Comparison of ENCODE assay signal across 9 mouse cellular contexts in the genomic region with DNA sequence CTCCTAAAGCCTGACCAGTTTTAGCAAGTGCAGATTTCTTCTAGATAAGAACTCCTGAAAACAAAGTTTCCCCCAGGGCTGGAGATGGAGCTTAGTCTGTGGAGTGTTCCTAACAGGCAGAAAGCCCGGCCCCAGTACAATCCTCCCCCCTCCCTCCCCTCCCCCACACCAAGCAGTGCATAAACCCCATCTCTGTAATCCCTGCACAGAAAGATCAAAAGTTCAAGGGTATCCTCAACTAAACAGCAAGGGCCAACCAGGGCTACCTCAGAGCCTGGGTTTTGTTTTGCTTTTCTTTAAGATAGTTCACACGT. TPM values are rescaled to one million over a fixed set of nuclear protein-coding genes. Genes with fewer than 3 reads are reported as not detected.
DNase-seq lines count a peak whose midpoint lies in the region; ATAC-seq lines count a peak whose summit lies in the region.
"Had no signal": no experiment of that assay in that cellular context is flagged by ENCODE, and none has a peak within 500 bp of the region (broad histone marks: within the 10 kb centered on the region; RNA-seq: fewer than 3 reads in every experiment).

No protein-coding gene starts in this region.

- 12% methylated on average over 2 of the region's 2 CpGs for WGBS in lung, embryonic 16.5 days
- WGBS in forebrain, embryonic 16.5 days: 4% methylated on average over 2 of the region's 2 CpGs
- WGBS in liver, embryonic 12.5 days (ENCODE audit: insufficient replicate concordance): 25% methylated on average over 2 of the region's 2 CpGs
- WGBS in stomach, embryonic 15.5 days: 32% methylated on average over 2 of the region's 2 CpGs

- peaks cover 24% of the 10 kb centered on the region for H3K4me1 ChIP-seq in lung, embryonic 16.5 days (replicated peaks; ENCODE audit: control insufficient read depth, insufficient read depth, low read length)
- peaks cover 22% of the 10 kb centered on the region for H3K4me1 ChIP-seq in forebrain, embryonic 16.5 days (replicated peaks; ENCODE audit: control insufficient read depth, insufficient read depth, low read length)
- H3K4me1 ChIP-seq in liver, embryonic 12.5 days: peaks cover 68% of the 10 kb centered on the region
- H3K4me1 ChIP-seq in stomach, embryonic 15.5 days: peaks cover 37% of the 10 kb centered on the region

- no peak for DNase-seq in lung, adult 18-20 months
- no peak for DNase-seq in adrenal gland, postnatal 25 days
- DNase-seq in testis, postnatal 10 days (ENCODE audit: low spot score): no peak
- DNase-seq in cerebellum, adult 9-10 months: no peak

- peak overlapping the region; percentile 54 for H3K4me3 ChIP-seq in lung, embryonic 16.5 days (ENCODE audit: low read length)
- H3K4me3 ChIP-seq in forebrain, embryonic 16.5 days (replicated peaks; ENCODE audit: low read length): peak overlapping the region; percentile 42
- peak overlapping the region; percentile 57 for H3K4me3 ChIP-seq in liver, embryonic 12.5 days
- H3K4me3 ChIP-seq in stomach, embryonic 15.5 days (replicated peaks): peak overlapping the region; percentile 42

- no peaks in the 10 kb centered on the region for H3K36me3 ChIP-seq in lung, embryonic 16.5 days (ENCODE audit: control insufficient read depth, insufficient read depth, low read length)
- no peaks in the 10 kb centered on the region for H3K36me3 ChIP-seq in forebrain, embryonic 16.5 days (ENCODE audit: control insufficient read depth, insufficient read depth)
- no peaks in the 10 kb centered on the region for H3K36me3 ChIP-seq in liver, embryonic 12.5 days
- H3K36me3 ChIP-seq in stomach, embryonic 15.5 days: no peaks in the 10 kb centered on the region

- ATAC-seq in lung, embryonic 16.5 days (ENCODE audit: low read depth): no peak
- ATAC-seq in forebrain, embryonic 16.5 days: no peak
- 0 out of 2 replicates have a peak, but pooled peaks have one; percentile 17 for ATAC-seq in liver, embryonic 12.5 days
- ATAC-seq in stomach, embryonic 15.5 days (ENCODE audit: insufficient read depth, low FRiP score, low read depth): no peak

- peak overlapping the region; percentile 84 for H3K27ac ChIP-seq in lung, embryonic 16.5 days (ENCODE audit: low read length)
- peak overlapping the region; percentile 58 for H3K27ac ChIP-seq in forebrain, embryonic 16.5 days (ENCODE audit: low read length)
- peak overlapping the region; percentile 52 for H3K27ac ChIP-seq in liver, embryonic 12.5 days
- peak overlapping the region; percentile 67; the same call in 1 of the 2 replicates for H3K27ac ChIP-seq in stomach, embryonic 15.5 days

- no peaks in the 10 kb centered on the region for H3K9me3 ChIP-seq in lung, embryonic 16.5 days (ENCODE audit: control insufficient read depth, low read length)
- no peaks in the 10 kb centered on the region for H3K9me3 ChIP-seq in forebrain, embryonic 16.5 days (ENCODE audit: control insufficient read depth, low read length)
- no peaks in the 10 kb centered on the region for H3K9me3 ChIP-seq in liver, embryonic 12.5 days (replicated peaks)
- H3K9me3 ChIP-seq in stomach, embryonic 15.5 days: no peaks in the 10 kb centered on the region

- H3K4me2 ChIP-seq in lung, embryonic 16.5 days (ENCODE audit: low read depth, low read length): peak overlapping the region; percentile 82
- H3K4me2 ChIP-seq in forebrain, embryonic 16.5 days (ENCODE audit: low read length): peak overlapping the region; percentile 68
- H3K4me2 ChIP-seq in liver, embryonic 12.5 days: peak overlapping the region; percentile 85
- peak overlapping the region; percentile 81 for H3K4me2 ChIP-seq in stomach, embryonic 15.5 days

- H3K9ac ChIP-seq in lung, embryonic 16.5 days (ENCODE audit: low read length): peak overlapping the region; percentile 71
- no peak overlapping the region for H3K9ac ChIP-seq in forebrain, embryonic 16.5 days (replicated peaks; ENCODE audit: low read depth, low read length)
- H3K9ac ChIP-seq in liver, embryonic 12.5 days: peak overlapping the region; percentile 69; the same call in 1 of the 2 replicates
- H3K9ac ChIP-seq in stomach, embryonic 15.5 days: no peak overlapping the region

- H3K27me3 ChIP-seq in lung, embryonic 16.5 days (ENCODE audit: control insufficient read depth, insufficient read depth, low read depth, low read length): no peaks in the 10 kb centered on the region
- H3K27me3 ChIP-seq in forebrain, embryonic 16.5 days (replicated peaks; ENCODE audit: control insufficient read depth, insufficient read depth, low read length): no peaks in the 10 kb centered on the region
- H3K27me3 ChIP-seq in liver, embryonic 12.5 days (replicated peaks): peaks cover 14% of the 10 kb centered on the region
- no peaks in the 10 kb centered on the region for H3K27me3 ChIP-seq in stomach, embryonic 15.5 days (replicated peaks)

RNA-seq across cellular contexts. Expression of a gene that starts 11.9 kb away (rescaled TPM):
- polyA plus RNA-seq in lung, embryonic 16.5 days (2015; fragmentation: Nextera tagmentation; extraction: Ambion mirVana): 9.8 and 10.0 TPM in 2 replicates
- 15.8 and 22.0 TPM in 2 replicates for polyA plus RNA-seq in forebrain, embryonic 16.5 days (2015; fragmentation: Nextera tagmentation; extraction: Ambion mirVana)
- polyA plus RNA-seq in liver, embryonic 12.5 days (2016; fragmentation: Nextera tagmentation; extraction: Ambion mirVana): 5.9 and 6.2 TPM in 2 replicates
- 16.9 and 17.1 TPM in 2 replicates for polyA plus RNA-seq in stomach, embryonic 15.5 days (2015; fragmentation: Nextera tagmentation; extraction: Ambion mirVana)
- 2.2 and 4.0 TPM in 2 replicates for total RNA-seq in adrenal gland, postnatal 25 days (2021)

RNA-seq across cellular contexts. Expression of a gene that starts 28.1 kb away (rescaled TPM):
- polyA plus RNA-seq in lung, embryonic 16.5 days (2015; fragmentation: Nextera tagmentation; extraction: Ambion mirVana): 10.0 and 12.5 TPM in 2 replicates
- polyA plus RNA-seq in forebrain, embryonic 16.5 days (2015; fragmentation: Nextera tagmentation; extraction: Ambion mirVana): 0.85 and 1.6 TPM in 2 replicates
- polyA plus RNA-seq in liver, embryonic 12.5 days (2016; fragmentation: Nextera tagmentation; extraction: Ambion mirVana): 7.2 and 7.4 TPM in 2 replicates
- polyA plus RNA-seq in stomach, embryonic 15.5 days (2015; fragmentation: Nextera tagmentation; extraction: Ambion mirVana): 15.5 and 17.2 TPM in 2 replicates
- total RNA-seq in adrenal gland, postnatal 25 days (2021): 28.1 and 33.9 TPM in 2 replicates

RNA-seq across cellular contexts. Expression of a gene that starts 42.7 kb away (rescaled TPM):
- polyA plus RNA-seq in lung, embryonic 16.5 days (2015; fragmentation: Nextera tagmentation; extraction: Ambion mirVana): 112 and 113 TPM in 2 replicates
- polyA plus RNA-seq in forebrain, embryonic 16.5 days (2015; fragmentation: Nextera tagmentation; extraction: Ambion mirVana): 91.7 and 101 TPM in 2 replicates
- polyA plus RNA-seq in liver, embryonic 12.5 days (2016; fragmentation: Nextera tagmentation; extraction: Ambion mirVana): 56.7 and 61.5 TPM in 2 replicates
- 105 and 106 TPM in 2 replicates for polyA plus RNA-seq in stomach, embryonic 15.5 days (2015; fragmentation: Nextera tagmentation; extraction: Ambion mirVana)
- total RNA-seq in adrenal gland, postnatal 25 days (2021): 61.8 and 66.9 TPM in 2 replicates

RNA-seq across cellular contexts. Expression of a gene that starts 45.8 kb away (rescaled TPM):
- polyA plus RNA-seq in lung, embryonic 16.5 days (2015; fragmentation: Nextera tagmentation; extraction: Ambion mirVana): 0.15 TPM in 1 of 2 replicates, not detected in the other
- not detected in 2 replicates for polyA plus RNA-seq in forebrain, embryonic 16.5 days (2015; fragmentation: Nextera tagmentation; extraction: Ambion mirVana)
- polyA plus RNA-seq in liver, embryonic 12.5 days (2016; fragmentation: Nextera tagmentation; extraction: Ambion mirVana): not detected in 2 replicates
- polyA plus RNA-seq in stomach, embryonic 15.5 days (2015; fragmentation: Nextera tagmentation; extraction: Ambion mirVana): 0.18 TPM in 1 of 2 replicates, not detected in the other
- not detected in 2 replicates for total RNA-seq in adrenal gland, postnatal 25 days (2021)
- total RNA-seq: megakaryocyte, adult 5-6 weeks had no signal

RNA-seq across cellular contexts. Expression of a gene that starts 49.9 kb away (rescaled TPM):
- 0.68 TPM in 1 of 2 replicates, not detected in the other for polyA plus RNA-seq in lung, embryonic 16.5 days (2015; fragmentation: Nextera tagmentation; extraction: Ambion mirVana)
- polyA plus RNA-seq in forebrain, embryonic 16.5 days (2015; fragmentation: Nextera tagmentation; extraction: Ambion mirVana): not detected in 2 replicates
- polyA plus RNA-seq in liver, embryonic 12.5 days (2016; fragmentation: Nextera tagmentation; extraction: Ambion mirVana): 1.2 TPM in 1 of 2 replicates, not detected in the other
- 0.92 and 1.5 TPM in 2 replicates for polyA plus RNA-seq in stomach, embryonic 15.5 days (2015; fragmentation: Nextera tagmentation; extraction: Ambion mirVana)
- 0.46 TPM in 1 of 2 replicates, not detected in the other for total RNA-seq in adrenal gland, postnatal 25 days (2021)

Comparison
In these comparisons a context has a peak if more than half of its experiments do, and no peak if none do; other contexts are left out.
1. H3K9ac ChIP-seq: peak in lung, embryonic 16.5 days (single experiment) and liver, embryonic 12.5 days (single experiment); none in forebrain, embryonic 16.5 days (single experiment) and stomach, embryonic 15.5 days (single experiment).
2. Peak in every context shown above with its lines, with median percentiles within 50 percentile points of each other: H3K27ac ChIP-seq, H3K4me2 ChIP-seq and H3K4me3 ChIP-seq.